Mouse (Mus musculus) lung, adult 2 months (tissue): Measurements from ENCODE around the gene Gfod1.

ENCODE experiments used
- CTCF ChIP-seq: fragments of 200-500 bp; IDR thresholded peaks from 2 replicates; pipeline ENCODE4 v1.5.1; 2011; ENCODE audit warnings: mild to moderate bottlenecking, low read length, control low read depth; ENCODE audit not compliant: insufficient read depth
- POLR2A ChIP-seq: fragments of 200-500 bp; IDR thresholded peaks from 2 replicates; pipeline ENCODE4 v1.6.1; 2011; ENCODE audit warnings: low read depth, mild to moderate bottlenecking, control low read depth, low read length, borderline replicate concordance; ENCODE audit errors: extremely low read depth

DNA sequence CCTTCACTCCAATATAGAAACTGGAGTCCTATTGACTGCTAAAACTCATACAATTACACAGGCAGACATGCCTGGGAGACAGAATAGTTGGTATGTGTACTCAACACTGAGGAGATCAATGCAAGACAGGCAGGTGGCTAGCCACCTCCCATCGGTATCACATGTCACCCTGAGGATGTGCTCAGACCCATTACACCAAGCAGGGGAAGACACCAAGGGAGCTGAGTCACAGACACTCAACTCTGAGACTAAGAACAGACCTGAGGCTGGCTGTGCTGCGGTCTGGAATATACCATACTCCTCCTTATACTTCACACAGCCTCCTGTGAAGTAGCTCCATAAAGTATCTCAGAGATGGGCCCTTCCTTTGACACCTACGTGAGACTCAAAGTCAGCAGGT is 60.7 kb downstream of the Gfod1 start:
- TF ChIP-seq POLR2A (no peak), CTCF (no peak)
